Mouse (Mus musculus): ENCODE data around the gene Wdr62. TPM values are rescaled to one million over a fixed set of nuclear protein-coding genes. Genes with fewer than 3 reads are reported as not detected.

Gene Wdr62
- polyA plus RNA-seq, 1 experiment from 2014 or later: 5.9 TPM

DNA sequence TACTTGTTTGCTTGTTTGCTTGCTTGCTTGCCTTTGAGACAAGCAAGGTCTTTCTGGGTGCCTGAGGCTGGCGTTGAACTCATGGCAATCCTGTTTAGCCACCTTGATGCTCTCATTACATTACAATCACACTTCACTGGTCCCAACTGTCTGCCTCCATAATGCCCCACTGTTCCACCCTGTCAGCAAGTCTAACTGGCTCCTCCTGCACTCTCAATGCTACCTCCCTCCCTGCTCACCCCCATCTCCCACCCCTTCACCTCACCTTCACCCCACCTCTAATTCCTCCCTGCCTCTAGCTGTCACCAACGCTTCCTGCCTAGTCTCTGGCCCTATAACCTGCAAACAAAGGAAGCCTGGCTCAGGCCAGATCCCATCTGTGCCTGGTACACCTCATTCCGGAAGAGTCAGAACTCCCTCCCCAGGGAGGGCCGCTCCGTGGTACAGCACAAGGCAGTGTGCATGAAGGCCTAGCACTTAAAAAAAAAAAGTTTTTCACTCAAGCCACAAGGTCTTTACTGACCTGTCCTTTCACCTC, 82.6 kb downstream of the Wdr62 start:
- no peak overlapping the region for H3K4me2 ChIP-seq (replicated peaks)
- no peak for ATAC-seq
- no peaks in the 10 kb centered on the region for H3K9me3 ChIP-seq
- 78% methylated on average over 5 of the region's 5 CpGs for WGBS
- H3K9ac ChIP-seq (replicated peaks): no peak overlapping the region
- peaks cover 20% of the 10 kb centered on the region for H3K4me1 ChIP-seq (replicated peaks)
- no peaks in the 10 kb centered on the region for H3K27me3 ChIP-seq
- H3K4me3 ChIP-seq (replicated peaks): no peak overlapping the region
- H3K27ac ChIP-seq: no peak overlapping the region
- H3K36me3 ChIP-seq: 0 out of 2 replicates have a peak, but pooled peaks cover 2% of the 10 kb centered on the region

DNA sequence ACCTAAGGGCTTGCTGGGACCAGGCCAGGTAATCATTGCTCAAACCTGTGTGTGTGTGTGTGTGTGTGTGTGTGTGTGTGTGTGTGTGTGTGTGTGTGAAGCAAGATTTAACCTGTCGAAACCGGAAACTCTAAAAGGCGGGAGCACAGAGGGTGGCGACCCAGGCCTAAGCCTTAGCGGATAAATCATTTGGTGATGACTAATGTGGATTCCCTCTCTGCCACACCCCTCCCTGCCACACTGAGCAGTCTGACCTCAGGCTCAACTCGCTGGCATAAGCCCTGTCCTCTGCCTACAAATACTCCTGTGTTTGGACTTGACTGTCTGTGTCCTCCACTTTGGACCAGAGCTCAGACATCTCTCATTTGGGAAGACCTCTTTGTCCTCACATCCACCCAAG, 84.0 kb downstream of the Wdr62 start:
- Histone ChIP-seq H3K4me2 (replicated peaks) (no peak overlapping the region), H3K9me3 (no peaks in the 10 kb centered on the region), H3K36me3 (peaks cover 17% of the 10 kb centered on the region), H3K4me1 (replicated peaks) (peaks cover 24% of the 10 kb centered on the region), H3K4me3 (replicated peaks) (no peak overlapping the region), H3K27me3 (no peaks in the 10 kb centered on the region), H3K9ac (replicated peaks) (no peak overlapping the region), H3K27ac (no peak overlapping the region)
- ATAC-seq: no peak
- 79% methylated on average over 6 of the region's 6 CpGs for WGBS

DNA sequence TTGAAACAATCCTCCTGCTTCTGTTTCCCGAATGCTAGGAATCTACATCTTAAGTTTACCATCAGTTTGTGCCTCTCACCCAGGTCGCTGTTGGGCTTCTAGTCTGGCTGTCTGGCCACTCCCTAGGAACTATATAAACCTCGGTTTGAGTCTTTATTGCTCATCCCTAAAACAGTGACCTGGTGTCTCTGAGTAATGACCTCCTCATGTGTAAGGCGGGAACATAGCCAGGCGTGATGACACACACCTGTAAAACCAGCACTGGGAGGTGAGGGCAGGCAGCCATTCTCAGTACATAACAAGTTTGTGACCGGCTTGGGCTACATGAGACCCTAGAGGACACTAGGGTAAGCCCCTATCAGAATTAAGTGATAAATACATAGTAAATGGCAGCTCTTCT, 84.8 kb downstream of the Wdr62 start:
- 74% methylated on average over 6 of the region's 6 CpGs for WGBS
- H3K9ac ChIP-seq (replicated peaks): peak overlapping the region; percentile 82; the same call in 1 of the 2 replicates
- no peak for ATAC-seq
- no peak overlapping the region for H3K27ac ChIP-seq
- no peaks in the 10 kb centered on the region for H3K27me3 ChIP-seq
- no peaks in the 10 kb centered on the region for H3K9me3 ChIP-seq
- peak overlapping the region; percentile 77; the same call in 1 of the 2 replicates for H3K4me3 ChIP-seq (replicated peaks)
- H3K4me1 ChIP-seq (replicated peaks): peaks cover 24% of the 10 kb centered on the region
- H3K4me2 ChIP-seq (replicated peaks): peak overlapping the region; percentile 75
- H3K36me3 ChIP-seq: peaks cover 24% of the 10 kb centered on the region

GRCm38 (mm10) chr7:30194884-30195283, 85.3 kb downstream of the Wdr62 start:
- under 1% methylated on average over 28 of the region's 28 CpGs for WGBS
- peak overlapping the region; percentile 82 for H3K9ac ChIP-seq (replicated peaks)
- no peaks in the 10 kb centered on the region for H3K27me3 ChIP-seq
- H3K4me2 ChIP-seq (replicated peaks): peak overlapping the region; percentile 75
- H3K4me3 ChIP-seq (replicated peaks): peak overlapping the region; percentile 77
- ATAC-seq: peak; percentile 92
- peaks cover 30% of the 10 kb centered on the region for H3K36me3 ChIP-seq
- H3K4me1 ChIP-seq (replicated peaks): peaks cover 24% of the 10 kb centered on the region
- peak overlapping the region; percentile 72 for H3K27ac ChIP-seq
- no peaks in the 10 kb centered on the region for H3K9me3 ChIP-seq

- peaks cover 24% of the 10 kb centered on the region for H3K4me1 ChIP-seq (replicated peaks)
- under 1% methylated on average over 25 of the region's 26 CpGs for WGBS
- no peaks in the 10 kb centered on the region for H3K9me3 ChIP-seq
- ATAC-seq: peak; percentile 37
- H3K4me2 ChIP-seq (replicated peaks): peak overlapping the region; percentile 75
- H3K27ac ChIP-seq: peak overlapping the region; percentile 72
- H3K36me3 ChIP-seq: peaks cover 34% of the 10 kb centered on the region
- peak overlapping the region; percentile 77 for H3K4me3 ChIP-seq (replicated peaks)
- peak overlapping the region; percentile 82 for H3K9ac ChIP-seq (replicated peaks)
- H3K27me3 ChIP-seq: no peaks in the 10 kb centered on the region
These were observed 86.0 kb downstream of the Wdr62 start for GRCm38 (mm10) chr7:30194101-30194831.

DNA sequence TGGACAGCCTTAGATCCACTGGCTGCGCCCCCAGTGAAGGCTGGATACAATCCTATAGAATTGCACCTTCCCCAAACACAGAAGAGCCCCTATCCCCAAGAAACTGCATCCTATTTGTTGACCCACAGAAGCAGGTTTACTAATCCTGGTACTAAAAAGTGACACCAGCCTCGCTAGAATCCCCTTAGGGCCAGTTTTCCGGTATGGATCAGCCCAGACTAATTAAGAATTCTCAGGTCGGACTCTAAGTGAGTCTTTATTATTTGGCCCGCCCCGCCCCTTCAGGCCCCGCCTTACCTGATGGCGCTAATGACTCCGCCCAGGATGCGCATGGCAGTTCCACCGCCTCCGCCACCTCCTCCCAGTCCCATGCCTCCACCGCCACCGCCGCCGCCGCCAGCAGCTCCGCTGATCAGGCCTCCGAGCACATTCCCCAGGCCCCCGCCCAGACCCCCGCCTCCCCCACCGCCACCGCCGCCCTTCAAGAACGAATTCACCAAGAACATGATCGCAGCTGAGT, 86.6 kb downstream of the Wdr62 start:
- ATAC-seq: peak; percentile 58
- Histone ChIP-seq H3K27ac (peak overlapping the region; percentile 72), H3K4me3 (replicated peaks) (peak overlapping the region; percentile 77), H3K9ac (replicated peaks) (peak overlapping the region; percentile 82), H3K4me2 (replicated peaks) (peak overlapping the region; percentile 75), H3K4me1 (replicated peaks) (peaks cover 23% of the 10 kb centered on the region), H3K27me3 (no peaks in the 10 kb centered on the region), H3K9me3 (no peaks in the 10 kb centered on the region), H3K36me3 (peaks cover 40% of the 10 kb centered on the region)
- under 1% methylated on average over 26 of the region's 26 CpGs for WGBS

GRCm38 (mm10) chr7:30193013-30193412, 87.2 kb downstream of the Wdr62 start:
- Histone ChIP-seq H3K4me2 (replicated peaks) (peak overlapping the region; percentile 75), H3K4me1 (replicated peaks) (peaks cover 19% of the 10 kb centered on the region), H3K9me3 (no peaks in the 10 kb centered on the region), H3K27ac (0 out of 2 replicates have a peak overlapping the region, but pooled peaks have one; percentile 72), H3K36me3 (peaks cover 47% of the 10 kb centered on the region), H3K9ac (replicated peaks) (peak overlapping the region; percentile 82), H3K27me3 (no peaks in the 10 kb centered on the region), H3K4me3 (replicated peaks) (peak overlapping the region; percentile 77)
- WGBS: 15% methylated on average over 9 of the region's 9 CpGs
- no peak for ATAC-seq

- peaks cover 56% of the 10 kb centered on the region for H3K36me3 ChIP-seq
- H3K27me3 ChIP-seq: no peaks in the 10 kb centered on the region
- peaks cover 19% of the 10 kb centered on the region for H3K4me1 ChIP-seq (replicated peaks)
- WGBS: 91% methylated on average over 12 of the region's 12 CpGs
- no peak overlapping the region for H3K27ac ChIP-seq
- 0 out of 2 replicates have a peak overlapping the region, but pooled peaks have one; percentile 82 for H3K9ac ChIP-seq (replicated peaks)
- H3K4me3 ChIP-seq (replicated peaks): no peak overlapping the region
- no peak overlapping the region for H3K4me2 ChIP-seq (replicated peaks)
- no peak for ATAC-seq
- H3K9me3 ChIP-seq: no peaks in the 10 kb centered on the region
These were observed 88.1 kb downstream of the Wdr62 start for GRCm38 (mm10) chr7:30192088-30192487.

Other genes starting within 250 kb of the Wdr62 start
- 10.4 and 12.5 TPM in 2 replicates for gene Zfp14, start 229.0 kb downstream of the Wdr62 start, polyA plus RNA-seq (2015; fragmentation: Nextera tagmentation; extraction: Ambion mirVana)
- 11.7 and 13.8 TPM in 2 replicates for gene Zfp82, start 207.5 kb downstream of the Wdr62 start, polyA plus RNA-seq (2015; fragmentation: Nextera tagmentation; extraction: Ambion mirVana)
- gene Gm26920, start 190.0 kb downstream of the Wdr62 start, polyA plus RNA-seq (2015; fragmentation: Nextera tagmentation; extraction: Ambion mirVana): 1.1 and 4.4 TPM in 2 replicates
- 19.3 and 20.4 TPM in 2 replicates for gene Zfp566, start 189.9 kb downstream of the Wdr62 start, polyA plus RNA-seq (2015; fragmentation: Nextera tagmentation; extraction: Ambion mirVana)
- 112 and 115 TPM in 2 replicates for gene Zfp260, start 185.6 kb downstream of the Wdr62 start, polyA plus RNA-seq (2015; fragmentation: Nextera tagmentation; extraction: Ambion mirVana)
- gene Zfp382, start 158.5 kb downstream of the Wdr62 start, polyA plus RNA-seq (2015; fragmentation: Nextera tagmentation; extraction: Ambion mirVana): 16.1 and 19.4 TPM in 2 replicates
- gene Zfp146, start 110.7 kb downstream of the Wdr62 start, polyA plus RNA-seq (2015; fragmentation: Nextera tagmentation; extraction: Ambion mirVana): 18.9 and 22.8 TPM in 2 replicates
- 3.0 and 4.4 TPM in 2 replicates for gene Cox7a1, start 96.3 kb downstream of the Wdr62 start, polyA plus RNA-seq (2015; fragmentation: Nextera tagmentation; extraction: Ambion mirVana)
- gene Capns1, start 81.6 kb downstream of the Wdr62 start, polyA plus RNA-seq (2015; fragmentation: Nextera tagmentation; extraction: Ambion mirVana): 57.2 and 64.1 TPM in 2 replicates
- gene Polr2i, start 48.5 kb downstream of the Wdr62 start, polyA plus RNA-seq (2015; fragmentation: Nextera tagmentation; extraction: Ambion mirVana): 181 and 186 TPM in 2 replicates
- 359 and 362 TPM in 2 replicates for gene Tbcb, start 48.1 kb downstream of the Wdr62 start, polyA plus RNA-seq (2015; fragmentation: Nextera tagmentation; extraction: Ambion mirVana)
- not detected in 2 replicates for gene Ovol3, start 44.7 kb downstream of the Wdr62 start, polyA plus RNA-seq (2015; fragmentation: Nextera tagmentation; extraction: Ambion mirVana)
- gene Thap8, start 325 bp downstream of the Wdr62 start, polyA plus RNA-seq (2015; fragmentation: Nextera tagmentation; extraction: Ambion mirVana): 0.68 and 0.79 TPM in 2 replicates
- 92.0 and 99.2 TPM in 2 replicates for gene Clip3, start 11.3 kb upstream of the Wdr62 start, polyA plus RNA-seq (2015; fragmentation: Nextera tagmentation; extraction: Ambion mirVana)
- 128 and 132 TPM in 2 replicates for gene Alkbh6, start 28.3 kb upstream of the Wdr62 start, polyA plus RNA-seq (2015; fragmentation: Nextera tagmentation; extraction: Ambion mirVana)
- gene Syne4, start 34.4 kb upstream of the Wdr62 start, polyA plus RNA-seq (2015; fragmentation: Nextera tagmentation; extraction: Ambion mirVana): 10.8 and 11.7 TPM in 2 replicates
- not detected in 2 replicates for gene E130208F15Rik, start 41.3 kb upstream of the Wdr62 start, polyA plus RNA-seq (2015; fragmentation: Nextera tagmentation; extraction: Ambion mirVana)
- 21.2 and 23.6 TPM in 2 replicates for gene Sdhaf1, start 43.5 kb upstream of the Wdr62 start, polyA plus RNA-seq (2015; fragmentation: Nextera tagmentation; extraction: Ambion mirVana)
- gene Lrfn3, start 82.4 kb upstream of the Wdr62 start, polyA plus RNA-seq (2015; fragmentation: Nextera tagmentation; extraction: Ambion mirVana): 11.4 and 13.0 TPM in 2 replicates
- gene Tyrobp, start 133.3 kb upstream of the Wdr62 start, polyA plus RNA-seq (2015; fragmentation: Nextera tagmentation; extraction: Ambion mirVana): 21.0 and 23.8 TPM in 2 replicates
- gene Hcst, start 139.4 kb upstream of the Wdr62 start, polyA plus RNA-seq (2015; fragmentation: Nextera tagmentation; extraction: Ambion mirVana): 0.54 TPM in 1 of 2 replicates, not detected in the other
- gene Nfkbid, start 141.3 kb upstream of the Wdr62 start, polyA plus RNA-seq (2015; fragmentation: Nextera tagmentation; extraction: Ambion mirVana): 1.2 and 1.3 TPM in 2 replicates
- gene Aplp1, start 165.1 kb upstream of the Wdr62 start, polyA plus RNA-seq (2015; fragmentation: Nextera tagmentation; extraction: Ambion mirVana): 521 and 559 TPM in 2 replicates
- gene Kirrel2, start 177.3 kb upstream of the Wdr62 start, polyA plus RNA-seq (2015; fragmentation: Nextera tagmentation; extraction: Ambion mirVana): 3.1 and 3.6 TPM in 2 replicates
- 0.78 and 0.94 TPM in 2 replicates for gene Nphs1, start 177.9 kb upstream of the Wdr62 start, polyA plus RNA-seq (2015; fragmentation: Nextera tagmentation; extraction: Ambion mirVana)
- gene Prodh2, start 213.2 kb upstream of the Wdr62 start, polyA plus RNA-seq (2015; fragmentation: Nextera tagmentation; extraction: Ambion mirVana): not detected in 2 replicates